Mouse (Mus musculus) right cerebral cortex, postnatal 36 days (tissue): ENCODE measurements around the gene Auts2.

Experiments
- DNase-seq, 2 experiments: peaks; one replicate each; pipeline ENCODE4 v3.0.0; 2022; ENCODE audit warnings: low spot score in 2 of 2, mixed read lengths in 1 of 2

Auts2 gene

GRCm38 (mm10) chr5:131573296-131574177 is 969.6 kb downstream of the Auts2 start:
- peak in 1 of 2 experiments; percentile 12 for DNase-seq

GRCm38 (mm10) chr5:131566032-131566431 is 977.1 kb downstream of the Auts2 start:
- DNase-seq = no peak

GRCm38 (mm10) chr5:131563630-131564252 is 979.4 kb downstream of the Auts2 start:
- no peak for DNase-seq

GRCm38 (mm10) chr5:131560773-131561560 is 982.2 kb downstream of the Auts2 start:
- DNase-seq = no peak

GRCm38 (mm10) chr5:131558403-131559174 is 984.6 kb downstream of the Auts2 start:
- DNase-seq = no peak

GRCm38 (mm10) chr5:131557591-131558385 is 985.4 kb downstream of the Auts2 start:
- DNase-seq = no peak

- DNase-seq = no peak
These were observed 994.1 kb downstream of the Auts2 start for GRCm38 (mm10) chr5:131548932-131549563.

- no peak for DNase-seq
These were observed 995.2 kb downstream of the Auts2 start for GRCm38 (mm10) chr5:131547926-131548325.

- no peak for DNase-seq
These were observed 996.7 kb downstream of the Auts2 start for GRCm38 (mm10) chr5:131546414-131546813.

- DNase-seq = no peak
These were observed 998.8 kb downstream of the Auts2 start for GRCm38 (mm10) chr5:131544381-131544780.

GRCm38 (mm10) chr5:131538311-131538915 is 1004.7 kb downstream of the Auts2 start:
- DNase-seq = peak; percentile 40 to 46

GRCm38 (mm10) chr5:131537831-131538310 is 1005.3 kb downstream of the Auts2 start:
- peak in 1 of 2 experiments; percentile 19 for DNase-seq

GRCm38 (mm10) chr5:131537155-131537830 is 1005.9 kb downstream of the Auts2 start:
- peak in 1 of 2 experiments; percentile 44 for DNase-seq

GRCm38 (mm10) chr5:131535752-131536151 is 1007.4 kb downstream of the Auts2 start:
- DNase-seq = no peak

GRCm38 (mm10) chr5:131533815-131534214 is 1009.3 kb downstream of the Auts2 start:
- DNase-seq = no peak

GRCm38 (mm10) chr5:131531744-131532552 is 1011.2 kb downstream of the Auts2 start:
- DNase-seq = no peak

- DNase-seq = no peak
These were observed 1012.3 kb downstream of the Auts2 start for GRCm38 (mm10) chr5:131530828-131531227.

- no peak for DNase-seq
These were observed 1016.5 kb downstream of the Auts2 start for GRCm38 (mm10) chr5:131526666-131527065.
